Comparison of ENCODE assay signal across 9 mouse cellular contexts in genomic region chr7:142440657-142441114, GRCm38 (mm10). TPM values are rescaled to one million over a fixed set of nuclear protein-coding genes. Genes with fewer than 3 reads are reported as not detected.
DNase-seq lines count a peak whose midpoint lies in the region; ATAC-seq lines count a peak whose summit lies in the region.
"Had no signal": no experiment of that assay in that cellular context is flagged by ENCODE, and none has a peak within 500 bp of the region (broad histone marks: within the 10 kb centered on the region; RNA-seq: fewer than 3 reads in every experiment).

No protein-coding gene starts in this region.

- no peak overlapping the region for H3K4me3 ChIP-seq in embryonic facial prominence, embryonic 10.5 days
- no peak overlapping the region for H3K4me3 ChIP-seq in heart, embryonic 10.5 days
- H3K4me3 ChIP-seq in midbrain, embryonic 16.5 days (ENCODE audit: low read depth, low read length), result no peak overlapping the region
- H3K4me3 ChIP-seq: liver, embryonic 15.5 days had no signal

- H3K4me2 ChIP-seq in midbrain, embryonic 16.5 days (ENCODE audit: low read length), result no peak overlapping the region
- H3K4me2 ChIP-seq: liver, embryonic 15.5 days had no signal

- no peaks in the 10 kb centered on the region for H3K27me3 ChIP-seq in embryonic facial prominence, embryonic 10.5 days (replicated peaks; ENCODE audit: low read depth, poor library complexity, severe bottlenecking)
- H3K27me3 ChIP-seq in heart, embryonic 10.5 days (ENCODE audit: insufficient read depth, poor library complexity, severe bottlenecking), result 0 out of 2 replicates have a peak, but pooled peaks cover 4% of the 10 kb centered on the region
- no peaks in the 10 kb centered on the region for H3K27me3 ChIP-seq in midbrain, embryonic 16.5 days (ENCODE audit: control insufficient read depth, insufficient read depth, low read depth, low read length)
- H3K27me3 ChIP-seq: liver, embryonic 15.5 days had no signal

- WGBS in embryonic facial prominence, embryonic 10.5 days, result 52% methylated on average over 5 of the region's 5 CpGs
- WGBS in heart, embryonic 10.5 days, result 44% methylated on average over 5 of the region's 5 CpGs
- 51% methylated on average over 5 of the region's 5 CpGs for WGBS in midbrain, embryonic 16.5 days

- no peaks in the 10 kb centered on the region for H3K9me3 ChIP-seq in embryonic facial prominence, embryonic 10.5 days
- H3K9me3 ChIP-seq in heart, embryonic 10.5 days, result no peaks in the 10 kb centered on the region
- H3K9me3 ChIP-seq in midbrain, embryonic 16.5 days (replicated peaks; ENCODE audit: control insufficient read depth, low read length, poor library complexity, severe bottlenecking), result no peaks in the 10 kb centered on the region
- H3K9me3 ChIP-seq: liver, embryonic 15.5 days had no signal

- no peaks in the 10 kb centered on the region for H3K36me3 ChIP-seq in embryonic facial prominence, embryonic 10.5 days (replicated peaks)
- no peaks in the 10 kb centered on the region for H3K36me3 ChIP-seq in heart, embryonic 10.5 days
- H3K36me3 ChIP-seq in midbrain, embryonic 16.5 days (ENCODE audit: control insufficient read depth, insufficient read depth, low read length), result no peaks in the 10 kb centered on the region
- H3K36me3 ChIP-seq: liver, embryonic 15.5 days had no signal

- intact Hi-C loops in left cerebral cortex, postnatal 4 days (cut with DNase I), result no loop called here

- no peak overlapping the region for H3K9ac ChIP-seq in midbrain, embryonic 16.5 days (ENCODE audit: low read depth, low read length)
- H3K9ac ChIP-seq: liver, embryonic 15.5 days had no signal

- DNase-seq in cerebellum, adult 9-11 months, result peak; percentile 45
- no peak for DNase-seq in cerebellum, adult 11 months
- DNase-seq in CD4-positive, CD25-positive, alpha-beta regulatory T cell, adult 2 months (ENCODE audit: low read depth, low spot score), result peak; percentile 56
- DNase-seq in embryonic facial prominence, embryonic 10.5 days (ENCODE audit: low spot score), result peak; percentile 77
- DNase-seq in heart, embryonic 10.5 days (ENCODE audit: low spot score), result peak; percentile 90
- DNase-seq in left cerebral cortex, postnatal 4 days, result peak; percentile 29
- peak; percentile 79 for DNase-seq in thymus, postnatal 4 days

- peak overlapping the region; percentile 80 for H3K27ac ChIP-seq in embryonic facial prominence, embryonic 10.5 days (replicated peaks)
- peak overlapping the region; percentile 88 for H3K27ac ChIP-seq in heart, embryonic 10.5 days
- H3K27ac ChIP-seq in midbrain, embryonic 16.5 days (ENCODE audit: low read length), result no peak overlapping the region
- H3K27ac ChIP-seq: liver, embryonic 15.5 days had no signal

- ATAC-seq in midbrain, embryonic 16.5 days, result 0 out of 2 replicates have a peak, but pooled peaks have one; percentile 62

- peaks cover 34% of the 10 kb centered on the region for H3K4me1 ChIP-seq in embryonic facial prominence, embryonic 10.5 days
- peaks cover 63% of the 10 kb centered on the region for H3K4me1 ChIP-seq in heart, embryonic 10.5 days
- H3K4me1 ChIP-seq in midbrain, embryonic 16.5 days (ENCODE audit: control insufficient read depth, insufficient read depth, low read length), result no peaks in the 10 kb centered on the region

RNA-seq across cellular contexts. Expression of gene Tnni2, which starts 0.9 kb away (rescaled TPM):
- 1.7 and 2.5 TPM in 2 replicates for polyA plus RNA-seq in embryonic facial prominence, embryonic 10.5 days (2016; fragmentation: Nextera tagmentation; extraction: Ambion mirVana)
- polyA plus RNA-seq in heart, embryonic 10.5 days (2016; fragmentation: Nextera tagmentation; extraction: Ambion mirVana), result 51.9 and 56.4 TPM in 2 replicates
- not detected for total RNA-seq in left cerebral cortex, postnatal 4 days (2021)
- polyA plus RNA-seq in midbrain, embryonic 16.5 days (2015; fragmentation: Nextera tagmentation; extraction: Ambion mirVana), result 0.51 and 0.78 TPM in 2 replicates

RNA-seq across cellular contexts. Expression of gene Syt8, which starts 6.0 kb away (rescaled TPM):
- polyA plus RNA-seq in embryonic facial prominence, embryonic 10.5 days (2016; fragmentation: Nextera tagmentation; extraction: Ambion mirVana), result not detected in 2 replicates
- 0.38 and 1.3 TPM in 2 replicates for polyA plus RNA-seq in heart, embryonic 10.5 days (2016; fragmentation: Nextera tagmentation; extraction: Ambion mirVana)
- total RNA-seq in left cerebral cortex, postnatal 4 days (2021), result not detected
- polyA plus RNA-seq in midbrain, embryonic 16.5 days (2015; fragmentation: Nextera tagmentation; extraction: Ambion mirVana), result not detected in 2 replicates

RNA-seq across cellular contexts. Expression of gene Lsp1, which starts 19.9 kb away (rescaled TPM):
- polyA plus RNA-seq in embryonic facial prominence, embryonic 10.5 days (2016; fragmentation: Nextera tagmentation; extraction: Ambion mirVana), result 20.9 and 21.4 TPM in 2 replicates
- polyA plus RNA-seq in heart, embryonic 10.5 days (2016; fragmentation: Nextera tagmentation; extraction: Ambion mirVana), result 32.0 and 36.9 TPM in 2 replicates
- total RNA-seq in left cerebral cortex, postnatal 4 days (2021), result 1 to 10 TPM; 5.5 to 5.7 TPM
- polyA plus RNA-seq in midbrain, embryonic 16.5 days (2015; fragmentation: Nextera tagmentation; extraction: Ambion mirVana), result 4.8 and 5.1 TPM in 2 replicates

RNA-seq across cellular contexts. Expression of gene Ctsd, which starts 52.8 kb away (rescaled TPM):
- 151 and 158 TPM in 2 replicates for polyA plus RNA-seq in embryonic facial prominence, embryonic 10.5 days (2016; fragmentation: Nextera tagmentation; extraction: Ambion mirVana)
- 293 and 402 TPM in 2 replicates for polyA plus RNA-seq in heart, embryonic 10.5 days (2016; fragmentation: Nextera tagmentation; extraction: Ambion mirVana)
- total RNA-seq in left cerebral cortex, postnatal 4 days (2021), result 100 to 1,000 TPM; 133 to 157 TPM
- polyA plus RNA-seq in midbrain, embryonic 16.5 days (2015; fragmentation: Nextera tagmentation; extraction: Ambion mirVana), result 243 and 289 TPM in 2 replicates

RNA-seq across cellular contexts. Expression of gene Tnnt3, which starts 58.0 kb away (rescaled TPM):
- polyA plus RNA-seq in embryonic facial prominence, embryonic 10.5 days (2016; fragmentation: Nextera tagmentation; extraction: Ambion mirVana), result 1.4 and 1.6 TPM in 2 replicates
- 9.5 and 10.4 TPM in 2 replicates for polyA plus RNA-seq in heart, embryonic 10.5 days (2016; fragmentation: Nextera tagmentation; extraction: Ambion mirVana)
- 1 to 10 TPM in 1 of 2 experiments, not detected in 1; 1.3 TPM for total RNA-seq in left cerebral cortex, postnatal 4 days (2021)
- 0.91 and 1.6 TPM in 2 replicates for polyA plus RNA-seq in midbrain, embryonic 16.5 days (2015; fragmentation: Nextera tagmentation; extraction: Ambion mirVana)

Comparison
In these comparisons a context has a peak if more than half of its experiments do, and no peak if none do; other contexts are left out.
1. RNA of gene Tnni2, which starts 0.9 kb away (polyA plus RNA-seq): 51.9 to 56.4 TPM in heart, embryonic 10.5 days; 1.7 to 2.5 TPM in embryonic facial prominence, embryonic 10.5 days and 0.51 to 0.78 TPM in midbrain, embryonic 16.5 days; every median in the first group is over 10 times any median in the second.